Mouse (Mus musculus) MEL (cell line): Measurements from ENCODE around the gene Smc1b. TPM values are rescaled to one million over a fixed set of nuclear protein-coding genes. Genes with fewer than 3 reads are reported as not detected.

Experiments
- DNase-seq: peaks from one replicate; pipeline ENCODE4 v3.0.0; 2011; ENCODE audit warnings: low read depth, low spot score
- H3K27ac ChIP-seq: 2 replicates; pipeline ENCODE4 v1.5.1; 2012; ENCODE audit warnings: low read depth, mild to moderate bottlenecking, control low read depth, low read length, moderate library complexity; ENCODE audit not compliant: control insufficient read depth
- H3K27me3 ChIP-seq, 2 experiments: fragments of 150-350 bp in 1 of 2; sonication (generic) in 1 of 2; 2 replicates each; pipeline ENCODE4 v1.6.1; 2012; ENCODE audit warnings: low read length in 2 of 2, mild to moderate bottlenecking in 2 of 2, improper control_type of control experiment in 1 of 2, moderate library complexity in 1 of 2; ENCODE audit not compliant: insufficient read depth in 2 of 2, control insufficient read depth in 1 of 2
- H3K36me3 ChIP-seq, 2 experiments: 2 replicates each; pipeline ENCODE4 v1.6.1; 2012 to 2014; ENCODE audit warnings: low read length in 2 of 2, improper control_type of control experiment in 1 of 2, inconsistent platforms in 1 of 2, mild to moderate bottlenecking in 1 of 2; ENCODE audit not compliant: insufficient read depth in 2 of 2, control insufficient read depth in 1 of 2
- H3K4me1 ChIP-seq, 2 experiments: fragments of 150-350 bp in 1 of 2; sonication (generic) in 1 of 2; 2 replicates each; pipeline ENCODE4 v1.6.1; 2012; ENCODE audit warnings: low read length in 2 of 2, improper control_type of control experiment in 1 of 2, mild to moderate bottlenecking in 1 of 2; ENCODE audit not compliant: insufficient read depth in 2 of 2, control insufficient read depth in 1 of 2
- H3K4me3 ChIP-seq, 2 experiments: fragments of 150-350 bp in 1 of 2; sonication (generic) in 1 of 2; 2 replicates each; pipeline ENCODE4 v1.5.1; 2012; ENCODE audit warnings: low read depth in 2 of 2, low read length in 2 of 2, mild to moderate bottlenecking in 2 of 2, moderate library complexity in 2 of 2, control low read depth in 1 of 2, improper control_type of control experiment in 1 of 2; ENCODE audit not compliant: control insufficient read depth in 1 of 2, insufficient read depth in 1 of 2
- H3K79me2 ChIP-seq: 2 replicates; pipeline ENCODE4 v1.6.1; 2012; ENCODE audit warnings: mild to moderate bottlenecking, low read length, moderate library complexity; ENCODE audit not compliant: control insufficient read depth, poor library complexity, insufficient read depth
- H3K9ac ChIP-seq: 2 replicates; pipeline ENCODE4 v1.6.1; 2012; ENCODE audit warnings: low read depth, mild to moderate bottlenecking, control low read depth, low read length, moderate library complexity; ENCODE audit not compliant: control insufficient read depth, poor library complexity, severe bottlenecking
- H3K9me3 ChIP-seq: fragments of 150-350 bp; sonication (generic); replicated peaks from 2 replicates; pipeline ENCODE4 v1.6.1; 2012; ENCODE audit warnings: mild to moderate bottlenecking, low read length, improper control_type of control experiment, moderate library complexity; ENCODE audit not compliant: insufficient read depth
- HCFC1 ChIP-seq: IDR thresholded peaks from 2 replicates; pipeline ENCODE4 v1.6.1; 2012; ENCODE audit warnings: low read depth, mild to moderate bottlenecking, inconsistent platforms, low read length, improper control_type of control experiment, moderate library complexity
- KAT2A ChIP-seq: conservative IDR thresholded peaks from 2 replicates; pipeline ENCODE4 v1.6.1; 2012; ENCODE audit warnings: low read depth, low read length, improper control_type of control experiment, inconsistent platforms
- MAX ChIP-seq: IDR thresholded peaks from 2 replicates; pipeline ENCODE4 v1.6.1; 2011; ENCODE audit warnings: low read length, improper control_type of control experiment
- MEF2A ChIP-seq: IDR thresholded peaks from 2 replicates; pipeline ENCODE4 v1.6.1; 2014; ENCODE audit warnings: low read depth, mild to moderate bottlenecking, inconsistent platforms, low read length, improper control_type of control experiment; ENCODE audit not compliant: poor library complexity, insufficient replicate concordance, severe bottlenecking; ENCODE audit errors: extremely low read depth
- NELFE ChIP-seq: IDR thresholded peaks from 2 replicates; pipeline ENCODE4 v1.6.1; 2011; ENCODE audit warnings: low read depth, low read length, improper control_type of control experiment
- POLR2A ChIP-seq, 2 experiments: IDR thresholded peaks; 2 replicates each; pipeline ENCODE4 v1.6.1; 2011 to 2012; ENCODE audit warnings: low read length in 2 of 2, mild to moderate bottlenecking in 2 of 2, control low read depth in 1 of 2, improper control_type of control experiment in 1 of 2, low read depth in 1 of 2, moderate library complexity in 1 of 2; ENCODE audit not compliant: control insufficient read depth in 1 of 2, insufficient read depth in 1 of 2, poor library complexity in 1 of 2
- RAD21 ChIP-seq: IDR thresholded peaks from 2 replicates; pipeline ENCODE4 v1.6.1; 2011; ENCODE audit warnings: mild to moderate bottlenecking, low read depth, low read length, improper control_type of control experiment
- SIN3A ChIP-seq: IDR thresholded peaks from 2 replicates; pipeline ENCODE4 v1.6.1; 2012; ENCODE audit warnings: low read length, improper control_type of control experiment, inconsistent platforms
- USF1 ChIP-seq: IDR thresholded peaks from 2 replicates; pipeline ENCODE4 v1.6.1; 2014; ENCODE audit warnings: low read depth, mild to moderate bottlenecking, inconsistent platforms, low read length, improper control_type of control experiment, moderate library complexity
- ZMIZ1 ChIP-seq: IDR thresholded peaks from 2 replicates; pipeline ENCODE4 v1.6.1; 2012; ENCODE audit warnings: low read depth, mild to moderate bottlenecking, inconsistent platforms, low read length, improper control_type of control experiment, moderate library complexity
- polyA plus RNA-seq, 2 experiments: library from polyadenylated mRNA; stranded (reverse) in 1 of 2; unstranded in 1 of 2; fragments of >175 nt in 1 of 2; fragments of >200 nt in 1 of 2; gene quantifications; 2 replicates each; pipeline versions ENCODE4 v1.2.1 to v1.2.4; 2012; ENCODE audit warnings: low replicate concordance in 2 of 2, low read depth in 1 of 2; ENCODE audit not compliant: insufficient read length in 2 of 2, insufficient read depth in 1 of 2, missing spikeins in 1 of 2
- total RNA-seq: library from RNA; depleted of rRNA; stranded (reverse); fragments of 300-350 nt; gene quantifications from 2 replicates; pipeline ENCODE4 v1.2.3, GENCODE M21; 2012

The Smc1b gene
- total and polyA plus RNA-seq, 3 experiments = not detected

- Histone ChIP-seq H3K36me3 (no peaks in the 10 kb centered on the region), H3K4me1 (no peaks in the 10 kb centered on the region), H3K79me2 (no peaks in the 10 kb centered on the region), H3K9me3 (no peaks in the 10 kb centered on the region), H3K4me3 (no peak overlapping the region), H3K27me3 (no peaks in the 10 kb centered on the region), H3K27ac (no peak overlapping the region), H3K9ac (no peak overlapping the region)
- no peak for DNase-seq
- TF ChIP-seq NELFE (no peak), KAT2A (no peak), MAX (no peak), USF1 (no peak)
These were observed 40.3 kb upstream of the Smc1b start for GRCm38 (mm10) chr15:85172054-85172453.

GRCm38 (mm10) chr15:85167086-85167679 lies 35.4 kb upstream of the Smc1b start:
- Histone ChIP-seq H3K79me2 (no peaks in the 10 kb centered on the region), H3K36me3 (no peaks in the 10 kb centered on the region)
- no peak for TF ChIP-seq ZMIZ1
- no peak for TF ChIP-seq RAD21
- no peak for TF ChIP-seq POLR2A (IDR thresholded peaks at IDR 0.05; ENCODE audit: control insufficient read depth in 1 of 2, insufficient read depth in 1 of 2, low read depth in 1 of 2, low read length in 2 of 2, poor library complexity in 1 of 2)
- TF ChIP-seq, all 39 proteins: peak for 0
- DNase-seq = no peak
- Histone ChIP-seq H3K9ac (no peak overlapping the region), H3K4me3 (no peak overlapping the region), H3K9me3 (no peaks in the 10 kb centered on the region), H3K27ac (no peak overlapping the region), H3K4me1 (no peaks in the 10 kb centered on the region), H3K27me3 (no peaks in the 10 kb centered on the region)

GRCm38 (mm10) chr15:85166433-85166933 lies 34.7 kb upstream of the Smc1b start:
- H3K27me3 ChIP-seq = no peaks in the 10 kb centered on the region
- H3K79me2 ChIP-seq = no peaks in the 10 kb centered on the region
- no peak overlapping the region for H3K27ac ChIP-seq
- H3K36me3 ChIP-seq = no peaks in the 10 kb centered on the region
- TF ChIP-seq SIN3A (no peak), MEF2A (no peak), HCFC1 (no peak), USF1 (no peak)
- no peak overlapping the region for H3K4me3 ChIP-seq
- H3K9ac ChIP-seq = no peak overlapping the region
- H3K4me1 ChIP-seq = no peaks in the 10 kb centered on the region
- H3K9me3 ChIP-seq = no peaks in the 10 kb centered on the region
- DNase-seq = no peak
